In genomic region chr5:27194975-27195374, GRCm38 (mm10) we compare ENCODE assay signal across 11 mouse cellular contexts.
DNase-seq lines count a peak whose midpoint lies in the region.
"Had no signal": no experiment of that assay in that cellular context is flagged by ENCODE, and none has a peak within 500 bp of the region (broad histone marks: within the 10 kb centered on the region; RNA-seq: fewer than 3 reads in every experiment).

No protein-coding gene starts in this region.

- peak; percentile 3 to 4 for DNase-seq in spleen, postnatal 36 days (ENCODE audit: low spot score in 2 of 2)
- DNase-seq in spleen, adult 18-20 months: no peak
- peak; percentile 30 for DNase-seq in T-cell, adult 2 months (ENCODE audit: low spot score)
- DNase-seq in induced T-regulatory cell, adult 2 months (ENCODE audit: low read depth): peak; percentile 0
- DNase-seq in skeletal muscle tissue, adult 2 months (ENCODE audit: low read depth, low spot score): peak; percentile 18
- DNase-seq in embryo, embryonic 10.5 days (ENCODE audit: low spot score): no peak
- DNase-seq in gastrocnemius, adult 8-10 months (ENCODE audit: low spot score in 2 of 2): no peak
- DNase-seq: adrenal gland, postnatal 25 days; cerebellum, postnatal 14 days; liver, embryonic 13.5 days; right cerebral cortex, postnatal 4 days had no signal

Comparison
In these comparisons a context has a peak if more than half of its experiments do, and no peak if none do; other contexts are left out.
1. DNase-seq: peak in spleen, postnatal 36 days (2 of 2), T-cell, adult 2 months (single experiment), induced T-regulatory cell, adult 2 months (single experiment) and skeletal muscle tissue, adult 2 months (single experiment); none in spleen, adult 18-20 months (0 of 2), embryo, embryonic 10.5 days (single experiment) and gastrocnemius, adult 8-10 months (0 of 2).